Mouse (Mus musculus) MEL (cell line): ENCODE data around the gene Gipc3.

Experiments
- CTCF ChIP-seq, 3 experiments: IDR thresholded peaks in 2 of 3; conservative IDR thresholded peaks in 1 of 3; 2 replicates each; pipeline ENCODE4 v1.5.1; 2011 to 2012; ENCODE audit warnings: low read length in 3 of 3, low read depth in 2 of 3, mild to moderate bottlenecking in 2 of 3, improper control_type of control experiment in 1 of 3, inconsistent platforms in 1 of 3, mixed read lengths in 1 of 3, moderate library complexity in 1 of 3; ENCODE audit not compliant: control insufficient read depth in 1 of 3, insufficient read depth in 1 of 3, poor library complexity in 1 of 3, severe bottlenecking in 1 of 3
- EP300 ChIP-seq, 2 experiments: IDR thresholded peaks; 2 replicates each; pipeline ENCODE4 v1.6.1; 2011; ENCODE audit warnings: improper control_type of control experiment in 2 of 2, low read length in 2 of 2, low read depth in 1 of 2, mild to moderate bottlenecking in 1 of 2
- GABPA ChIP-seq: IDR thresholded peaks from 2 replicates; pipeline ENCODE4 v1.6.1; 2012; ENCODE audit warnings: low read depth, mild to moderate bottlenecking, inconsistent platforms, low read length, improper control_type of control experiment, moderate library complexity
- MAX ChIP-seq: IDR thresholded peaks from 2 replicates; pipeline ENCODE4 v1.6.1; 2011; ENCODE audit warnings: low read length, improper control_type of control experiment
- MAZ ChIP-seq: IDR thresholded peaks from 2 replicates; pipeline ENCODE4 v1.6.1; 2012; ENCODE audit warnings: low read depth, mild to moderate bottlenecking, inconsistent platforms, low read length, improper control_type of control experiment
- POLR2A ChIP-seq, 2 experiments: IDR thresholded peaks; 2 replicates each; pipeline ENCODE4 v1.6.1; 2011 to 2012; ENCODE audit warnings: low read length in 2 of 2, mild to moderate bottlenecking in 2 of 2, control low read depth in 1 of 2, improper control_type of control experiment in 1 of 2, low read depth in 1 of 2, moderate library complexity in 1 of 2; ENCODE audit not compliant: control insufficient read depth in 1 of 2, insufficient read depth in 1 of 2, poor library complexity in 1 of 2
- POLR2AphosphoS2 ChIP-seq: IDR thresholded peaks from 2 replicates; pipeline ENCODE4 v1.6.1; 2011; ENCODE audit warnings: low read length, improper control_type of control experiment
- POLR2AphosphoS5 ChIP-seq: IDR thresholded peaks from 2 replicates; pipeline ENCODE4 v1.6.1; 2012; ENCODE audit warnings: low read depth, borderline replicate concordance, mild to moderate bottlenecking, inconsistent platforms, low read length, moderate library complexity, mixed read lengths
- RCOR1 ChIP-seq: IDR thresholded peaks from 2 replicates; pipeline ENCODE4 v1.6.1; 2012; ENCODE audit warnings: low read depth, mild to moderate bottlenecking, inconsistent platforms, low read length, improper control_type of control experiment
- SIN3A ChIP-seq: IDR thresholded peaks from 2 replicates; pipeline ENCODE4 v1.6.1; 2012; ENCODE audit warnings: low read length, improper control_type of control experiment, inconsistent platforms
- SMC3 ChIP-seq: IDR thresholded peaks from 2 replicates; pipeline ENCODE4 v1.6.1; 2011; ENCODE audit warnings: low read depth, low read length, improper control_type of control experiment
- USF1 ChIP-seq: IDR thresholded peaks from 2 replicates; pipeline ENCODE4 v1.6.1; 2014; ENCODE audit warnings: low read depth, mild to moderate bottlenecking, inconsistent platforms, low read length, improper control_type of control experiment, moderate library complexity
- USF2 ChIP-seq, 2 experiments: IDR thresholded peaks; 2 replicates each; pipeline ENCODE4 v1.6.1; 2011 to 2012; ENCODE audit warnings: improper control_type of control experiment in 2 of 2, low read length in 2 of 2, borderline replicate concordance in 1 of 2, inconsistent platforms in 1 of 2, low read depth in 1 of 2, mild to moderate bottlenecking in 1 of 2; ENCODE audit not compliant: insufficient read depth in 1 of 2
- ZNF384 ChIP-seq: IDR thresholded peaks from 2 replicates; pipeline ENCODE4 v1.6.1; 2012; ENCODE audit warnings: low read depth, mild to moderate bottlenecking, inconsistent platforms, low read length, improper control_type of control experiment

DNA sequence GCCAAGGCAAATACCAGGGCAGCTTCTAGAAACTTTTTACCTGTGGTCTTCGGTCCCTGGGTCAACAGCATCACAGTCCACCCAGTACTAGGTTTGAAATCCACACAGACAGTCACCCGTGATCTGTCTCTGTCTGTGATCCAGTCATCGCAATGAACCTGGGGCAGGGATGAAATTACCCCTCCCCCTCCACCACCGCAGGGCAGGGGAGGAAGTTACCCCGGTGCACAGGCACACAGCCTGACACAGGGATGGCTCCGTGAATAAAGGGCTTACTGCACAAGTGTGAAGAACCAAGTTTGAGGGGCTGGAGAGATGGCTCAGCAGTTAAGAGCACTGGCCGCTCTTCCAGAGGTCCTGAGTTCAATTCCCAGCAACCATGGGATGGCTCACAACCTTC is 39.3 kb downstream of the Gipc3 start:
- TF ChIP-seq POLR2A (IDR thresholded peaks at IDR 0.05; ENCODE audit: control insufficient read depth in 1 of 2, insufficient read depth in 1 of 2, low read depth in 1 of 2, low read length in 2 of 2, poor library complexity in 1 of 2) (no peak), RCOR1 (no peak), GABPA (no peak), SMC3 (no peak), EP300 (IDR thresholded peaks at IDR 0.05; ENCODE audit: low read depth in 1 of 2, low read length in 2 of 2) (no peak), CTCF (IDR thresholded peaks at IDR 0.05 in 2 of 3, conservative IDR thresholded peaks at IDR 0.05 in 1 of 3; ENCODE audit: control insufficient read depth in 1 of 3, insufficient read depth in 1 of 3, low read depth in 2 of 3, low read length in 3 of 3, poor library complexity in 1 of 3, severe bottlenecking in 1 of 3) (no peak), USF1 (no peak), MAZ (no peak), POLR2AphosphoS2 (no peak), USF2 (IDR thresholded peaks at IDR 0.05; ENCODE audit: borderline replicate concordance in 1 of 2, insufficient read depth in 1 of 2, low read depth in 1 of 2, low read length in 2 of 2) (no peak), POLR2AphosphoS5 (no peak), ZNF384 (no peak), MAX (no peak), SIN3A (no peak)
